Mouse (Mus musculus) spleen, adult 12 weeks (tissue): ENCODE measurements at regions not wholly inside any gene's neighbourhood (a gene's known extent, or its start where the extent isn't known, plus 50 kb on each side); places are given as distances from the start of the nearest gene placed in this dataset.

Experiments
- DNase-seq: peaks from one replicate; pipeline ENCODE4 v3.0.0; 2022; ENCODE audit warnings: low spot score

- no peak for DNase-seq
Observed at GRCm38 (mm10) chr3:41360231-41360630, 195.3 kb upstream of the Jade1 start.

GRCm38 (mm10) chr3:41359458-41359857 lies 196.1 kb upstream of the Jade1 start:
- no peak for DNase-seq

GRCm38 (mm10) chr3:41353021-41353420 lies 202.5 kb upstream of the Jade1 start:
- no peak for DNase-seq

DNA sequence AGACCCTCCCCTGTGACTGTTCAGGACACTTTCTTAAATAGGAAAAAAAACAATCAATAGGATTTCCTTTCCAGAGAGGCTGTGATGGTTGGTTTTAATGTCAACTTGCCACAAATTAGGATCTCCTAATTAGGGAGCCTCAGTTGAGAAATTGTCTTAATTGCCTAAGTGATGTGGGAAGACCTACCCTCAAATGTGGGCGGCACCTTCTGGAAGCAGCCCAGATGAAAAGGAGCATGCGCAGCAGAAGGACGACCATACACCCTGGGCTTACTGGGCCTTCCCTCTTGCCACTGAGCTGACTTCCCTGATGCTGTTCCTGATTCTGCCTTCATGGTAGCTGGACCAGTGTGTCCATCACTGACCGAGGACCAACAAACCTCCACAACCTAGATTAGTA lies 203.7 kb upstream of the Jade1 start:
- DNase-seq: no peak

DNA sequence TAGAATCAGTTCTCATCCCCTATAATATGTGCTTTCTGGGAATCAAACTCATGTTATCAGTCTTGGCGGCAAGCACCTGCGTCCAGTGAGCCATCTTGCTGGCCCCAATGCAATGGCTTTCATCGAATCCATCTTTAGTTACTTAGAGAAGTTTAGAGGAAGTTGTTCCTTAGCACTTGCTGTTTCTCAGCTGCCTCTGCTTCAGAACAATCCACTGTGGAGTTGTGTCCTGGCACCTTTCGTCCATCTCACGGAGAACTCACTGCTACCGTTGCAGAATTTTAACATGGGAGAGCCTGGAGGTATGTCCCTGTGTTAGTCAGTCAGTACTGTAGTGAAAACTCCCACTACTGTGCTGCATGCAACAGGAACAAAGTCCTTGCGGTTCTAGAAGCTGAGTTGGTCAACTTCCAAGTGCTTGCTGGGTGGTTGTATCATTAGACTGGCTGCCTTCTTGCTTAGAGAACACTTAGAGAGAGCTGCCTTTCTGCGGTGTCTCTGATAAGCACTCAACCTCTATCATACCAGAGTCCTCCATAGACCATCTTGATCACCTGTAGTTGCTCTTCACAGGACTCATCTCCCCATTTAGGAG lies 204.3 kb upstream of the Jade1 start:
- no peak for DNase-seq

- DNase-seq: no peak
Observed at GRCm38 (mm10) chr3:41350331-41350730, 205.2 kb upstream of the Jade1 start.

DNA sequence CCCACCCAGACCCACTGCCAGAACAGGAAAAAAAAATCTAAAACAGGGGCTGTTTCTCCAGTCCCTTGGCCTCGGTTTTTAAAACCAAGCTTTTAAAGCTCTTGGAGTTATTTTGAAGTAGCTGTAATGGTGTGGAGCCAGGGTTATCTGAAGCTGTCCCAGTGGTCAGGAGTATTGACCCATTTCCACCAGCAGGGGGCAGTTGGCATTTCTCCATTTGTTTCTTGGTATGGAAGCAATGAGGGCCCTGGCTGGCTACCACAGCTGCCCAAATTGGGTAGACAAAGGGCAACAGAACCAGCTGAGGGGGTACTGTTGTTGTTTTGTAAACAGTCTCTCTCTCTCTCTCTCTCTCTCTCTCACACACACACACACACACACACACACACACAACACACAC lies 206.7 kb upstream of the Jade1 start:
- peak; percentile 12 for DNase-seq

DNA sequence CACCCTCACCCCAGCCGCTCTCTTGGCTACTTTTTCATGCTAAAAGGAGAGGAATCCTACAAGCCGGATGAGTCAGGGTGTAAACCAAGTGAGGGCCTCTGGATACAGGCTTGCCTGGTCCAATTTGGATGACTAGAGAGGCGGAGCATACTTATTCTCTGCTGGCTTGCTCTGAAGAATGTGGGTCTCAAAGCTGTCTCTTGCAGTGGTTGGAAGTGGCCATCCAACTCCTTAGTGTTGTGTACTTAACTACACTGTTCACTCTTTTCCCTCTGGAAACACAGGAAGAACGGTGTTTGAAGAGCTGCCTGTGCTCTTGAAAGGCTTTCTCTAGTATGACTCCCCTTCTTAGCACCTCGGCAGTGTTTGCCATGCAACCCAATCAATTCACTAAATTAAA lies 208.7 kb upstream of the Jade1 start:
- DNase-seq: no peak

GRCm38 (mm10) chr3:41343431-41343830 lies 212.1 kb upstream of the Jade1 start:
- no peak for DNase-seq

GRCm38 (mm10) chr3:41332481-41332880 lies 223.1 kb upstream of the Jade1 start:
- DNase-seq: no peak

DNA sequence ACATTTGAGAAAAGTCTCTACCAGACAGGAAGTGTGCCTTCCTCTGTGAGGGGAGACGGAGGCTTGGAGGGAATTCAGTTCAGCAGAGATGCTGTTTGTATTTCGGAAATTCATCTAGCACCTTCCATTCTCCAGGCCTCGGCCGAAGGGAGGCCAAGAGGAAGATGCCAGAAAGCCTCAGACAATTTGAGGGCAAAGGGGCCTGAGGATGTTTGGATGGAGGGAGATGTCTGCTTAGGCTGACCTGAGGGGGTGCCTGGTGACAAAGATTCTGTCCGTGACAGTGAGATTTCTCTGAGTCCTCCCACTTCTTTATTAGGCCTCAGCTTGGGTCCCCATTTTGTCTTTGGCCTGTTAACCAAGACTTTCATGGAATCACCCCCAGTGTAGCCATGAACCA lies 225.2 kb upstream of the Jade1 start:
- DNase-seq: no peak

- no peak for DNase-seq
Observed at GRCm38 (mm10) chr3:41328828-41329227, 226.7 kb upstream of the Jade1 start.

- no peak for DNase-seq
Observed at GRCm38 (mm10) chr3:41326211-41327104, 229.1 kb upstream of the Jade1 start.

GRCm38 (mm10) chr3:41321808-41322207 lies 233.7 kb upstream of the Jade1 start:
- no peak for DNase-seq

DNA sequence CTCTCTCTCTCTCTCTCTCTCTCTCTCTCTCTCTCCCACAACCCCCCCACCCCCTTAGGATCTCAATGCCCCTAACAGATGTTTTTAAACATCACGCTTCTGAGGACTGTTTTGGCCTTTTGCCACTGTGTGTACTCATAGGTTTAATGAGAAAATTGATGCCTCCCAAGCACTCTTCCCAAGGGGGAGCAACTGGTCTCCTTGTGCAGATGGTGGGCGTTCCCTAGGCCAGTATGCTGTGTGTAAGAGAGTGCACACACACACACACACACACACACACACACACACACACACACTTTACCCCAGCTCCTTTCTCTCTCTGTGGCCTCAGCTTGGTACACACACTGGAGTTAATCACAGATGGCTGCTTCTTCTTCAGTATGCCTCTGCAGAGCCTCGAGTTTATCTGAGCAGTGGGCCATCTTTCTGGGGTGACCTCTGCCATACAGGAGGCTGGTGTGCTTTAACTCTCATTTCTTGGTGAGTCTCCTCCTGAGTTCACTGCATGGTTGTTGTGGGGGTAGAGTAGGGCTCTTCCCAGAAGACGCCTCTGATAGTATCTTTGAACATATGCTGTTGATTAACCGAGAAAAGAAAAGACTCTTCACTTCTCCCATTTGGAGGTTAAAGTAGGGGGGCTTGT lies 236.2 kb upstream of the Jade1 start:
- DNase-seq: no peak

DNA sequence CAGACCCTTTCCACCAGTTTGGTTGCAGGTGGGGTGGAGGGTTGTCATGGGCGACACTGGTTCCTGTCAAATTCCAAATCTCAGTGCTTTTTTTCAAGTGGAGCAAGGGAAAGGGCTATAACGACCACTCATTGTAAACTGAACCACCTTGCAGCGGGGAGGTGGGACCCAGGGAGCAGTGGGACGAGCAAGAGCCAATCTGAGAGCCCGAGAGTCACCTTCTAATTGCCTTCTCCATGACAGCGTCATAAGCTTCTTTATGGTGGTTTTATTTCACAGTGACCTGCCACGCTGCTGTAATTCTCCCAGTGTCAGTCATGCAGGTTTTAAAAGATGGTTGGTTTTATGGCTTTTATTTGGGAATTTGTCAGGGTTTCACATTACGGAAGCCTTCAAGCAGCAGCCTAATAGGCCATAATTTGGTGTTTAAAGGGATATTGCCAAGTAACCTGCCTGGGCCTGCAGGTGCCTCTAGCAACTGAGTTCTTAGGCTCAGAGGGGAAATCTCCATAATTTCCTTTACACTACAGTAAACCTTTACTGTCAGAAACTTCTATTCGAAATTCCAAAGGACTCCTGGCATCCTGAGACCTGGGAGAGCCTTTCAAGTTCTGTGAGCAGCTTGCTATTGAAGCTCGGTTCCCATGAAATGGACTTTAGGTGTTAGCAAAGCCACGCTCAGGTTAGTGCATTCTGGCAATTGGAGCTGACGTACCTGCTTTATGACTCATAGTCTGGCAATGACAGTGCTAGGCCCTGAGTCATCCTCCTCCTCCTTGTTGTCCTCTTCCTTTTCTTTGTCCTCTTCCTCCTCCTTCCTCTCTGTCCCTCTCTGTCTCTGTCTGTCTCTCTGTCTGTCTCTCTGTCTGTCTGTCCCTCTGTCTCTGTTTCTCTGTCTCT lies 235.6 kb upstream of the Pgrmc2 start:
- DNase-seq: no peak

- DNase-seq: no peak
Observed at GRCm38 (mm10) chr3:41317170-41317569, 234.3 kb upstream of the Pgrmc2 start.

DNA sequence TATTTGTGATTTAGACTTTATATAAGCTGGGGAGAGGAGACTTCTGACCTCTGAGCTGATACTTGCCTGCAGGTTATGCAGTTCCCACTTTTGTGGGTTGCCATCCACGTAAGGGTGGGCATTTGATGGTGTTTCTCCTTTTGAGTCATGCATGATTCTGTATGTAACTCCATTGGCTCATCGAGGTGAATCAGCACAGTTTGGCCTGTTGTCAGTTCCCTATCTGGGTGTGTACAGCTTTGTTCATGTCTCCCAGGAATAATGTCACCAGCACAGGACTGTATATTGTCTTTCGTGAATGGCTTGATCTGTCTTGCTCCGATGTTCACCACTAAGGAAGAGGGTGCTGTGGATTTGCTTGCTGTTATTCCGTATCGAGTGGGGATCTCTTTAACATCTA lies 229.6 kb upstream of the Pgrmc2 start:
- DNase-seq: no peak

- DNase-seq: no peak
Observed at GRCm38 (mm10) chr3:41307400-41308028, 224.7 kb upstream of the Pgrmc2 start.

GRCm38 (mm10) chr3:41302805-41303204 lies 220.0 kb upstream of the Pgrmc2 start:
- no peak for DNase-seq

DNA sequence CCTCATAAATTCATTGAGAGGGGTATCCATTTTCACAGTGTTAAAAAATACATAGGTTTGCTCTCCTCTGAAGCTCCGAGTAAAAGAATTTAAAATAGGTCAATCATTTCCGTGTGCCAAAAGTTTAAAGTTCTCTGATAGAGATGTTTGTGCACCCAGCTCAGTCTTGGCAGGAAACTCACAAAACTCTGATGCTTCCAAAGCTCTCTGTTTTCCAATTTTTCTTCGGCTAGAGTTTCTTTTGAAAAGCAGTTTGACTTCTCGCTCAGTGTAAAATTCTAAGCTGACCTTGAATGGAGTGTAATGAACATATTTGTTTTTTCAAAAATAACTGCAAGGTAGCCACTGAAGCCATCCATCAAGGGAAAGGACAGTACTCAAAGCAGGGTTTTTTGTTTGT lies 215.9 kb upstream of the Pgrmc2 start:
- DNase-seq: no peak
